1 mouse cellular context compared by ENCODE assay signal in genomic region chr9:57202981-57203380, GRCm38 (mm10).
TF ChIP-seq lines count a peak whose summit lies in the region.

No protein-coding gene starts in this region.

TF ChIP-seq in MEL, 35 proteins besides CTCF, POLR2A, EP300 and RAD21:
- TF ChIP-seq ZKSCAN1 (IDR thresholded peaks at IDR 0.05; ENCODE audit: low read depth, low read length) = no peak
- TF ChIP-seq E2F4 (IDR thresholded peaks at IDR 0.05; ENCODE audit: borderline replicate concordance, low read depth, low read length) = no peak
- TF ChIP-seq RCOR1 (IDR thresholded peaks at IDR 0.05; ENCODE audit: low read depth, low read length) = no peak
- TF ChIP-seq MAZ (IDR thresholded peaks at IDR 0.05; ENCODE audit: low read depth, low read length) = no peak
- no peak for TF ChIP-seq JUND (IDR thresholded peaks at IDR 0.05; ENCODE audit: low read depth, low read length)
- TF ChIP-seq USF1 (IDR thresholded peaks at IDR 0.05; ENCODE audit: low read depth, low read length) = no peak
- TF ChIP-seq UBTF (IDR thresholded peaks at IDR 0.05; ENCODE audit: borderline replicate concordance, insufficient read depth, low read depth, low read length) = no peak
- no peak for TF ChIP-seq MXI1 (IDR thresholded peaks at IDR 0.05; ENCODE audit: low read depth, low read length)
